Mouse (Mus musculus) small intestine, adult 10 weeks (tissue): ENCODE data around the gene Mup5. TPM values are rescaled to one million over a fixed set of nuclear protein-coding genes. Genes with fewer than 3 reads are reported as not detected.

Source experiments
- polyA plus RNA-seq: library from polyadenylated mRNA; stranded (reverse); fragments of 350-450 nt; fragmentation: Illumina TruSeq; extraction: RNeasy Lipid Tissue Mini Kit (QIAGEN cat#74804); gene quantifications from one replicate; pipeline ENCODE4 v1.2.3, GENCODE M21; 2014; ENCODE audit warnings: low replicate concordance

The Mup5 gene
- not detected for polyA plus RNA-seq

GRCm38 (mm10) chr4:61834952-61835708, at the start of gene Mup5:
TSS of gene Mup5 (minus strand) at chr4:61835233.

GRCm38 (mm10) chr4:61782169-61782568, 52.9 kb downstream of the Mup5 start, which contains the start of gene Mup19:
TSS of gene Mup19 (minus strand) at chr4:61782269.

Other genes with a start within 250 kb of the Mup5 start
- gene Mup17, start 239.4 kb downstream of the Mup5 start, polyA plus RNA-seq = not detected
- gene Mup18, start 161.1 kb downstream of the Mup5 start, polyA plus RNA-seq = not detected
- gene Mup19, start 53.0 kb downstream of the Mup5 start, polyA plus RNA-seq = 1.0 TPM
- gene Mup20, start 218.9 kb upstream of the Mup5 start, polyA plus RNA-seq = not detected